Mouse (Mus musculus): ENCODE data around the gene Mavs.

GRCm38 (mm10) chr2:131189521-131190309, 44.1 kb upstream of the Mavs start:
- peak; percentile 49; the same call in 1 of the 2 replicates for TF ChIP-seq EP300 (IDR thresholded peaks at IDR 0.05)
- TF ChIP-seq CTCF (IDR thresholded peaks at IDR 0.05) = no peak

Data from lung, postnatal 0 days (tissue).